Mouse (Mus musculus) intestine, embryonic 14.5 days (tissue): ENCODE data around the gene Acaca. TPM values are rescaled to one million over a fixed set of nuclear protein-coding genes. Genes with fewer than 3 reads are reported as not detected.

Experiments used
- ATAC-seq: fragments of 200-750 bp; cut with Nextera tagmentation; replicated peaks from 2 replicates; pipeline ENCODE4 v1.8.0; 2017; ENCODE audit warnings: low read depth, moderate number of reproducible peaks, moderate TSS enrichment, moderate library complexity; ENCODE audit not compliant: low FRiP score, low TSS enrichment
- DNase-seq: peaks from one replicate; pipeline ENCODE4 v3.0.0-alpha.2; 2018; ENCODE audit warnings: low spot score
- H3K27ac ChIP-seq: fragments of 300-500 bp; sonication (generic); 2 replicates; pipeline ENCODE4 v1.5.1; 2014; ENCODE audit warnings: low read depth, mild to moderate bottlenecking, control low read depth
- H3K27me3 ChIP-seq: fragments of 300-500 bp; sonication (generic); replicated peaks from 2 replicates; pipeline ENCODE4 v1.6.1; 2014; ENCODE audit warnings: low read length, control low read depth; ENCODE audit not compliant: control insufficient read depth, insufficient read depth
- H3K36me3 ChIP-seq: fragments of 300-500 bp; sonication (generic); 2 replicates; pipeline ENCODE4 v1.6.1; 2014; ENCODE audit warnings: low read length, control low read depth; ENCODE audit not compliant: control insufficient read depth, insufficient read depth
- H3K4me1 ChIP-seq: fragments of 300-500 bp; sonication (generic); replicated peaks from 2 replicates; pipeline ENCODE4 v1.6.1; 2014; ENCODE audit warnings: low read length, control low read depth, mixed read lengths; ENCODE audit not compliant: control insufficient read depth, insufficient read depth
- H3K4me2 ChIP-seq: fragments of 300-500 bp; sonication (generic); 2 replicates; pipeline ENCODE4 v1.6.1; 2014; ENCODE audit warnings: low read length
- H3K4me3 ChIP-seq: fragments of 300-500 bp; sonication (generic); 2 replicates; pipeline ENCODE4 v1.5.1; 2014; ENCODE audit warnings: low read depth, low read length, control low read depth, mixed read lengths
- H3K9ac ChIP-seq: fragments of 300-500 bp; sonication (generic); 2 replicates; pipeline ENCODE4 v1.6.1; 2014; ENCODE audit warnings: mild to moderate bottlenecking, low read length
- H3K9me3 ChIP-seq: fragments of 300-500 bp; sonication (generic); 2 replicates; pipeline ENCODE4 v1.6.1; 2016; ENCODE audit warnings: low read length, control low read depth; ENCODE audit not compliant: control insufficient read depth
- WGBS: fragments of 180-500 bp; shearing (Covaris S2); extraction: QIAGEN DNeasy Blood & Tissue Kit; methylation state at CpG from one replicate; pipeline ENCODE4 v1.1.7; 2014; 5-methylcytosine and 5-hydroxymethylcytosine counted together
- polyA plus RNA-seq: library from polyadenylated mRNA; unstranded; fragments of >200 nt; fragmentation: Nextera tagmentation; extraction: Ambion mirVana; gene quantifications from 2 replicates; pipeline ENCODE4 v1.2.1, GENCODE M21; 2014

Gene Acaca
- polyA plus RNA-seq, 1 experiment from 2014 or later, result 23.6 TPM

- no peak overlapping the region for H3K27ac ChIP-seq
- H3K9ac ChIP-seq, result no peak overlapping the region
- 95% methylated on average over 3 of the region's 3 CpGs for WGBS
- no peak overlapping the region for H3K4me3 ChIP-seq
- DNase-seq (no peak), ATAC-seq (no peak)
- no peaks in the 10 kb centered on the region for H3K4me1 ChIP-seq
- no peaks in the 10 kb centered on the region for H3K9me3 ChIP-seq
- no peak overlapping the region for H3K4me2 ChIP-seq
- peaks cover 19% of the 10 kb centered on the region for H3K36me3 ChIP-seq
- no peaks in the 10 kb centered on the region for H3K27me3 ChIP-seq
Measured at GRCm38 (mm10) chr11:84440402-84440801, 310.9 kb downstream of the Acaca start.

GRCm38 (mm10) chr11:84442554-84443331 is 313.3 kb downstream of the Acaca start:
- Histone ChIP-seq H3K27me3 (no peaks in the 10 kb centered on the region), H3K4me1 (no peaks in the 10 kb centered on the region), H3K4me3 (no peak overlapping the region), H3K4me2 (no peak overlapping the region), H3K27ac (no peak overlapping the region), H3K9ac (no peak overlapping the region), H3K9me3 (no peaks in the 10 kb centered on the region), H3K36me3 (peaks cover 16% of the 10 kb centered on the region)
- no peak for DNase-seq
- ATAC-seq, result no peak
- 83% methylated on average over 4 of the region's 4 CpGs for WGBS

Other genes starting within 250 kb of the Acaca start
- 35.5 and 35.6 TPM in 2 replicates for gene Ddx52, start 187.6 kb upstream of the Acaca start, polyA plus RNA-seq
- gene Synrg, start 165.2 kb upstream of the Acaca start, polyA plus RNA-seq, result 8.8 and 10.9 TPM in 2 replicates
- gene Dusp14, start 60.4 kb upstream of the Acaca start, polyA plus RNA-seq, result 16.0 and 20.6 TPM in 2 replicates
- gene Tada2a, start 72 bp upstream of the Acaca start, polyA plus RNA-seq, result 31.8 and 35.3 TPM in 2 replicates
- gene Gm11437, start 37.8 kb downstream of the Acaca start, polyA plus RNA-seq, result 0.15 TPM in 2 replicates